Mouse (Mus musculus) left cerebral cortex, postnatal 10 days (tissue): ENCODE data around the gene Flrt1. TPM values are rescaled to one million over a fixed set of nuclear protein-coding genes. Genes with fewer than 3 reads are reported as not detected.
"Not testable (repeated sequence)": the region's sequence is repeated elsewhere in the genome, so short reads cannot be mapped to it uniquely, and the experiment has no call there.

Experiments used
- DNase-seq, 2 experiments: peaks; one replicate each; pipeline ENCODE4 v3.0.0; 2021 to 2022; ENCODE audit warnings: low spot score in 2 of 2, mixed read lengths in 1 of 2; ENCODE audit errors: extremely low spot score in 1 of 2
- intact Hi-C: fragments of 180-260 bp; cut with DNase I; formaldehyde crosslinking; loops from one replicate; pipeline ENCODE4 v1.15.1; 2025
- total RNA-seq, 2 experiments: library from RNA; stranded (reverse); gene quantifications; 2 replicates each; pipeline ENCODE4 v1.2.3; 2021

Flrt1 gene
- total RNA-seq, 2 experiments from 2014 or later: 23.0 to 26.0 TPM

- DNase-seq: peak in 1 of 2 experiments; percentile 88
- intact Hi-C loops: no loop called here
These were observed 47.8 kb downstream of the Flrt1 start for GRCm38 (mm10) chr19:7057722-7058207.

DNA sequence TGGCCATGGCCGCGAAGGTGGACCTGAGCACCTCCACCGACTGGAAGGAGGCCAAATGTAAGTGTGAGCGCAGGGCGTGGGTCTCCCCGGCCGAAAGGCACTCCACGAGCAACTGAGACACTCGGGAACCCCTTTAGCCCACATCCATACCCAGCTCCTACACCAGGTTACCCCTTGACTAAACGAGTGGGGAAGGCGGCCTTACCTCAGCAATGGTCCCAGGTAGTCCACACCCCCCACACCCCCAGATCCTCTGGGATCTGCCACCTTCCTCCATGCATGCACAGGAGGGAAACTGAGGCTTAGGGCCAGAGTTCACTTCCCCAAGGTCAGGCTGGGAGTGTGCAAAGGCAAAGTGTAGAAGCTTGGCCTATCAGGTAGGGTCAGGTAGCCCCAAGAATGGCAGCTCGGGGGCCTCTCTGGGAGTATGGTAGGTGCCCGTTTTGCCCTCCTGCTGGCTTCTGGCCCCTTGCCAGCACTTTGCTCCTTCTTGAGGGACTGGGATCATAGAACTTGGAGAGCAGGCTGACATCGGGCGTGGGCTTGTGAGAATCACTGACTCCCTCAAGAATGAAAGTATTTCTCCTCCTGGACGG lies 48.3 kb downstream of the Flrt1 start:
- intact Hi-C loops: no loop called here
- peak in 1 of 2 experiments; percentile 77 for DNase-seq

DNA sequence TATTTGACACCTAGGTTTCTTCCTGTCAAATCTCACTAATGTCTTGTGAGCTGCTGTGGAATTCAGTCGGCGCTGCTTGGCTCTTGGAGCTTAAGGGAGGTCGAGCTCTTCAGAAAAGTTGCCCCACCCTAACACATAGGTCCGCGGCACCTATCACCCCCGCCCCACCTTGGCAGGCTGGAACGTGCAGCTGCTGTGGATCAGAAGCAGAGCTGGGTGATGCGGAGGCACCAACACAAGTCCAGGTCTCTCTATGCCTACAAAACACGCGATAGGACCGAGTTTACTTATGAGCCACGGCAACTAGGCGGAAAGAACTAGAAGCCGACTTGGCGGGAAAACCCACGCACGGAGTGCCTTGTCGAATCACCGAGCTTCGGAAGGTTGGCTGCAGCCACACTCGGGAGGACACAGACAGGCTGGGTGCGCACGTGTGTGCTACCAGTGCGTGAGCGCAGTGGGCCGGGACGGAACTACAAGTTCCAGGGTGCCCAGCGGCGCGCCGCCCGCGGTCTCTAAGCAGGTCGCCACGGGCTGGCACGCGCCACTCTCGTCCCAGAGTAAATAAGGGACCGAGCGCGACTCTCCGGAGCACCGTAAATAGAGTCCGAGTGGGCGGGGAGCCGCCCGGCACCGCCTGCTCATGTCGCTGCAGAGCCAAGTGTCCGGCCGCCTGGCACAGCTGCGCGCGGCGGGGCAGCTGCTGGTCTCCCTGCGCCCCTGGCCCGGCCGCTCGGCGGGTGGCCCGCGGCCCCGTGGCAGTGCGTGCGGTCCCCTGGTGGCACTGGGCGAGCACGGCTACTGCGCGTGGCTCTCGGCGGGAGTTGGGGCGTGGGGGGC lies 49.1 kb downstream of the Flrt1 start, which contains the start of gene Macrod1:
Macrod1 (plus strand) TSS at position 563 of the 840 bp plus-strand sequence.
- DNase-seq: peak; percentile 70 to 87
- intact Hi-C loops: no loop called here

- no peak for DNase-seq
- intact Hi-C loops: no loop called here
These were observed 50.4 kb downstream of the Flrt1 start for GRCm38 (mm10) chr19:7055173-7055572.

- DNase-seq: peak in 1 of 2 experiments; percentile 59
- intact Hi-C loops: no loop called here
These were observed 50.8 kb downstream of the Flrt1 start for GRCm38 (mm10) chr19:7054772-7055171.

GRCm38 (mm10) chr19:7053382-7053781 lies 52.1 kb downstream of the Flrt1 start:
- DNase-seq, intact Hi-C loops: not testable (repeated sequence)

DNA sequence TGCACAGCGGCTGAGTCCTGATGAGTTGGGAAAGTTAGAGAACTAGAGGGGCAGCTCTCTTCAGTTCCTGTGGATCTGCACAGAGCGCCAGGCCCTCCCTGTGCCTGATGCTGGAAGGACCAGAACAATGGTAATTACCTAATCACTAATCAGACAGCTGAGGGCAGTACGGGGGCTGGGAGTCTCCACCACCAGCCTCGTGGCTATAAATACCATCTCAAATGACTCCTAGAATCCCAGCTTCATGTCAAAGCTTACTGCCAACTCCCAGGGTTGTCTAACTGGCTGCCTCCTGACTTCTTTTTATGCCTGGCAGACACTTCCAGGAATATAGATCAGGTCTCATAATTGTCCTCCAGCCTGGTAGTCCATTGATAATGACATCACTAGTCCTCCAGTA lies 60.8 kb downstream of the Flrt1 start:
- intact Hi-C loops: no loop called here
- no peak for DNase-seq

GRCm38 (mm10) chr19:7044279-7044678 lies 61.2 kb downstream of the Flrt1 start:
- DNase-seq: no peak
- intact Hi-C loops: no loop called here

Other genes with a start within 250 kb of the Flrt1 start
- 1 to 10 TPM; 1.3 TPM for gene Ccdc88b, start 247.5 kb downstream of the Flrt1 start, total RNA-seq
- gene Trmt112, start 196.0 kb downstream of the Flrt1 start, total RNA-seq: 10 to 100 TPM; 42.5 to 49.6 TPM
- 100 to 1,000 TPM; 280 to 318 TPM for gene Prdx5, start 195.6 kb downstream of the Flrt1 start, total RNA-seq
- 10 to 100 TPM; 41.4 to 43.5 TPM for gene Esrra, start 183.9 kb downstream of the Flrt1 start, total RNA-seq
- gene Catsperz, start 180.3 kb downstream of the Flrt1 start, total RNA-seq: 10 to 100 TPM; 14.0 to 20.6 TPM
- gene Kcnk4, start 171.2 kb downstream of the Flrt1 start, total RNA-seq: 10 to 100 TPM; 36.6 to 38.1 TPM
- gene Bad, start 163.9 kb downstream of the Flrt1 start, total RNA-seq: 10 to 100 TPM; 40.4 to 42.8 TPM
- 10 to 100 TPM; 78.7 to 79.5 TPM for gene Gpr137, start 163.2 kb downstream of the Flrt1 start, total RNA-seq
- 10 to 100 TPM; 97.2 to 98.4 TPM for gene Ppp1r14b, start 130.8 kb downstream of the Flrt1 start, total RNA-seq
- gene Plcb3, start 129.3 kb downstream of the Flrt1 start, total RNA-seq: 10 to 100 TPM; 11.2 to 11.6 TPM
- 10 to 100 TPM; 65.3 to 65.5 TPM for gene Fkbp2, start 125.2 kb downstream of the Flrt1 start, total RNA-seq
- 10 to 100 TPM; 72.6 to 72.8 TPM for gene Vegfb, start 118.1 kb downstream of the Flrt1 start, total RNA-seq
- gene Dnajc4, start 113.2 kb downstream of the Flrt1 start, total RNA-seq: 10 to 100 TPM; 15.8 to 19.4 TPM
- 1 to 10 TPM; 9.2 to 9.5 TPM for gene Nudt22, start 109.6 kb downstream of the Flrt1 start, total RNA-seq
- 10 to 100 TPM; 20.2 to 20.8 TPM for gene Trpt1, start 109.6 kb downstream of the Flrt1 start, total RNA-seq
- 1 to 10 TPM; 3.7 to 5.5 TPM for gene Fermt3, start 86.3 kb downstream of the Flrt1 start, total RNA-seq
- 100 to 1,000 TPM; 136 TPM for gene Stip1, start 65.8 kb downstream of the Flrt1 start, total RNA-seq
- 1 to 10 TPM; 8.0 to 8.9 TPM for gene Macrod1, start 48.9 kb downstream of the Flrt1 start, total RNA-seq
- 100 to 1,000 TPM; 222 to 235 TPM for gene Otub1, start 100.6 kb upstream of the Flrt1 start, total RNA-seq
- gene Cox8a, start 111.9 kb upstream of the Flrt1 start, total RNA-seq: 100 to 1,000 TPM; 855 to 924 TPM
- gene Naa40, start 135.5 kb upstream of the Flrt1 start, total RNA-seq: 10 to 100 TPM; 40.6 to 41.5 TPM
- gene Rcor2, start 161.6 kb upstream of the Flrt1 start, total RNA-seq: 10 to 100 TPM; 16.0 to 18.7 TPM
- gene Mark2, start 236.1 kb upstream of the Flrt1 start, total RNA-seq: 100 to 1,000 TPM; 113 to 116 TPM